ENCODE assay signal across 16 mouse cellular contexts in genomic region chr19:30815661-30816060, GRCm38 (mm10).
DNase-seq lines count a peak whose midpoint lies in the region; ATAC-seq and TF ChIP-seq lines count a peak whose summit lies in the region.
"Had no signal": no experiment of that assay in that cellular context is flagged by ENCODE, and none has a peak within 500 bp of the region (broad histone marks: within the 10 kb centered on the region; RNA-seq: fewer than 3 reads in every experiment).

No protein-coding gene starts in this region.

- no peak overlapping the region for H3K4me2 ChIP-seq in limb, embryonic 13.5 days (replicated peaks)
- H3K4me2 ChIP-seq in neural tube, embryonic 15.5 days = no peak overlapping the region
- H3K4me2 ChIP-seq: heart, embryonic 12.5 days had no signal

- H3K4me3 ChIP-seq in limb, embryonic 13.5 days = no peak overlapping the region
- H3K4me3 ChIP-seq in limb, embryonic 10.5 days = no peak overlapping the region
- no peak overlapping the region for H3K4me3 ChIP-seq in neural tube, embryonic 15.5 days (replicated peaks)
- H3K4me3 ChIP-seq: forebrain, embryonic 10.5 days; heart, embryonic 12.5 days had no signal

- H3K4me1 ChIP-seq in limb, embryonic 13.5 days = peaks cover 4% of the 10 kb centered on the region; the same call in 1 of the 2 replicates
- H3K4me1 ChIP-seq in limb, embryonic 10.5 days = 0 out of 2 replicates have a peak, but pooled peaks cover 2% of the 10 kb centered on the region
- peaks cover 8% of the 10 kb centered on the region; the same call in 1 of the 2 replicates for H3K4me1 ChIP-seq in neural tube, embryonic 15.5 days
- H3K4me1 ChIP-seq: heart, embryonic 12.5 days had no signal

- no peak overlapping the region for H3K27ac ChIP-seq in limb, embryonic 13.5 days
- no peak overlapping the region for H3K27ac ChIP-seq in limb, embryonic 10.5 days
- H3K27ac ChIP-seq in neural tube, embryonic 15.5 days (replicated peaks) = no peak overlapping the region
- H3K27ac ChIP-seq: forebrain, embryonic 10.5 days; liver, embryonic 14.5 days had no signal

- H3K27me3 ChIP-seq in limb, embryonic 13.5 days = no peaks in the 10 kb centered on the region
- no peaks in the 10 kb centered on the region for H3K27me3 ChIP-seq in limb, embryonic 10.5 days (ENCODE audit: low read depth, poor library complexity, severe bottlenecking)
- H3K27me3 ChIP-seq in neural tube, embryonic 15.5 days (replicated peaks) = no peaks in the 10 kb centered on the region
- H3K27me3 ChIP-seq: heart, embryonic 12.5 days had no signal

- WGBS in limb, embryonic 13.5 days = 38% methylated on average over 6 of the region's 6 CpGs
- WGBS in limb, embryonic 10.5 days = 68% methylated on average over 6 of the region's 6 CpGs
- 36% methylated on average over 6 of the region's 6 CpGs for WGBS in neural tube, embryonic 15.5 days

- no peak for TF ChIP-seq CTCF in brain, embryonic 14.5 days (IDR thresholded peaks at IDR 0.05; ENCODE audit: borderline replicate concordance, extremely low read depth, insufficient read depth, insufficient read length)

- no peaks in the 10 kb centered on the region for H3K9me3 ChIP-seq in limb, embryonic 13.5 days
- H3K9me3 ChIP-seq in limb, embryonic 10.5 days (replicated peaks) = no peaks in the 10 kb centered on the region
- H3K9me3 ChIP-seq in neural tube, embryonic 15.5 days (replicated peaks) = no peaks in the 10 kb centered on the region
- H3K9me3 ChIP-seq: forebrain, embryonic 10.5 days; heart, embryonic 12.5 days had no signal

- peak; percentile 81 for ATAC-seq in limb, embryonic 13.5 days (ENCODE audit: low FRiP score, low read depth)
- peak; percentile 76 for ATAC-seq in neural tube, embryonic 15.5 days (ENCODE audit: low FRiP score)

- DNase-seq in limb, embryonic 10.5 days (ENCODE audit: low spot score) = no peak
- peak; percentile 51 for DNase-seq in brain, embryonic 14.5 days (ENCODE audit: low read depth)
- DNase-seq in layer of hippocampus, adult 9-11 months = peak; percentile 47
- DNase-seq in thymus, postnatal 0 days (ENCODE audit: low spot score) = no peak
- DNase-seq in embryo, embryonic 11 days = no peak
- DNase-seq in right cerebral cortex, postnatal 36 days (ENCODE audit: low spot score in 2 of 2) = no peak
- DNase-seq: adrenal gland, adult 2 months; cerebellum, adult 18-20 months; kidney, adult 2 months; left cerebral cortex, postnatal 4 days; midbrain, embryonic 14.5 days had no signal

- no peaks in the 10 kb centered on the region for H3K36me3 ChIP-seq in limb, embryonic 13.5 days
- no peaks in the 10 kb centered on the region for H3K36me3 ChIP-seq in limb, embryonic 10.5 days
- no peaks in the 10 kb centered on the region for H3K36me3 ChIP-seq in neural tube, embryonic 15.5 days
- H3K36me3 ChIP-seq: forebrain, embryonic 10.5 days; heart, embryonic 12.5 days had no signal

- no peak for TF ChIP-seq POLR2A in brain, embryonic 14.5 days (IDR thresholded peaks at IDR 0.05; ENCODE audit: borderline replicate concordance, extremely low read depth, insufficient read depth, insufficient read length, poor library complexity, severe bottlenecking)

- no peak overlapping the region for H3K9ac ChIP-seq in limb, embryonic 13.5 days
- H3K9ac ChIP-seq in neural tube, embryonic 15.5 days (replicated peaks) = no peak overlapping the region
- H3K9ac ChIP-seq: heart, embryonic 12.5 days; liver, embryonic 14.5 days had no signal

Comparison
In these comparisons a context has a peak if more than half of its experiments do, and no peak if none do; other contexts are left out.
1. DNase-seq: peak in brain, embryonic 14.5 days (single experiment) and layer of hippocampus, adult 9-11 months (single experiment); none in limb, embryonic 10.5 days (single experiment), thymus, postnatal 0 days (single experiment), embryo, embryonic 11 days (single experiment) and right cerebral cortex, postnatal 36 days (0 of 2).